Mouse (Mus musculus): ENCODE measurements around the gene Cdk11b.
"Not testable (repeated sequence)": the region's sequence is repeated elsewhere in the genome, so short reads cannot be mapped to it uniquely, and the experiment has no call there.

Gene Cdk11b

GRCm38 (mm10) chr4:155668689-155669597 is 44.3 kb downstream of the Cdk11b start, which contains the start of gene Mib2:
Gene Mib2 (minus strand): TSS chr4:155669198.
- peak; percentile 95 to 98 for DNase-seq (ENCODE audit: low spot score in 2 of 2)

GRCm38 (mm10) chr4:155669598-155670075 is 45.0 kb downstream of the Cdk11b start:
- DNase-seq (ENCODE audit: low spot score in 2 of 2) = no peak

- not testable (repeated sequence) for DNase-seq (ENCODE audit: low spot score in 2 of 2)
Observed at GRCm38 (mm10) chr4:155670236-155670635, 45.6 kb downstream of the Cdk11b start.

GRCm38 (mm10) chr4:155672082-155672481 is 47.4 kb downstream of the Cdk11b start:
- DNase-seq (ENCODE audit: low spot score in 2 of 2) = no peak

GRCm38 (mm10) chr4:155675991-155676390 is 51.3 kb downstream of the Cdk11b start:
- no peak for DNase-seq (ENCODE audit: low spot score in 2 of 2)

- DNase-seq (ENCODE audit: low spot score in 2 of 2) = not testable (repeated sequence)
Observed at GRCm38 (mm10) chr4:155683670-155684277, 59.1 kb downstream of the Cdk11b start.

- DNase-seq (ENCODE audit: low spot score in 2 of 2) = not testable (repeated sequence)
Observed at GRCm38 (mm10) chr4:155687764-155688163, 63.1 kb downstream of the Cdk11b start.

- peak in 1 of 2 experiments; percentile 51 for DNase-seq (ENCODE audit: low spot score in 2 of 2)
Observed at GRCm38 (mm10) chr4:155690571-155691375, 66.1 kb downstream of the Cdk11b start.

- no peak for DNase-seq (ENCODE audit: low spot score in 2 of 2)
Observed at GRCm38 (mm10) chr4:155692421-155692820, 67.8 kb downstream of the Cdk11b start.

GRCm38 (mm10) chr4:155694111-155694481 is 69.4 kb downstream of the Cdk11b start, which contains the start of gene Fndc10:
Gene Fndc10 (plus strand): TSS chr4:155694342.
- DNase-seq (ENCODE audit: low spot score in 2 of 2) = peak in 1 of 2 experiments; percentile 75

GRCm38 (mm10) chr4:155694482-155695401 is 70.1 kb downstream of the Cdk11b start:
- DNase-seq (ENCODE audit: low spot score in 2 of 2) = peak; percentile 68 to 80

- no peak for DNase-seq (ENCODE audit: low spot score in 2 of 2)
Observed at GRCm38 (mm10) chr4:155695531-155696062, 70.9 kb downstream of the Cdk11b start.

GRCm38 (mm10) chr4:155696261-155697255 is 71.9 kb downstream of the Cdk11b start:
- peak in 1 of 2 experiments; percentile 16 for DNase-seq (ENCODE audit: low spot score in 2 of 2)

All from left cerebral cortex, adult 9 months (tissue).